Mouse (Mus musculus): ENCODE results near the gene Med25. TPM values are rescaled to one million over a fixed set of nuclear protein-coding genes. Genes with fewer than 3 reads are reported as not detected.

Med25 gene
- total and polyA plus RNA-seq, 2 experiments from 2014 or later, result 148 to 151 TPM

- WGBS, result under 1% methylated on average over 54 of the region's 54 CpGs
- Histone ChIP-seq H3K27me3 (ENCODE audit: insufficient read depth, low read length) (no peaks in the 10 kb centered on the region), H3K36me3 (ENCODE audit: insufficient read depth) (peaks cover 39% of the 10 kb centered on the region), H3K9me3 (ENCODE audit: low read length) (no peaks in the 10 kb centered on the region), H3K4me3 (ENCODE audit: low read depth, low read length) (peak within 1 kb of the TSS; percentile 66), H3K4me1 (ENCODE audit: insufficient read depth) (peaks cover 10% of the 10 kb centered on the region; the same call in 1 of the 2 replicates), H3K9ac (peak within 1 kb of the TSS; percentile 75), H3K4me2 (ENCODE audit: low read depth) (peak within 1 kb of the TSS; percentile 69), H3K27ac (ENCODE audit: low read depth, low read length) (peak within 1 kb of the TSS; percentile 98)
- ATAC-seq, result peak; percentile 89
- TF ChIP-seq CTCF (IDR thresholded peaks at IDR 0.05; ENCODE audit: low read depth), result no peak
- peak; percentile 100 for DNase-seq
These were observed 43.7 kb downstream of the Med25 start, which contains the start of the genes Akt1s1 and Tbc1d17 for GRCm38 (mm10) chr7:44848561-44849415. Gene Akt1s1, plus strand, starts transcription at chr7:44848991. Gene Tbc1d17, minus strand, starts transcription at chr7:44849079.

DNA sequence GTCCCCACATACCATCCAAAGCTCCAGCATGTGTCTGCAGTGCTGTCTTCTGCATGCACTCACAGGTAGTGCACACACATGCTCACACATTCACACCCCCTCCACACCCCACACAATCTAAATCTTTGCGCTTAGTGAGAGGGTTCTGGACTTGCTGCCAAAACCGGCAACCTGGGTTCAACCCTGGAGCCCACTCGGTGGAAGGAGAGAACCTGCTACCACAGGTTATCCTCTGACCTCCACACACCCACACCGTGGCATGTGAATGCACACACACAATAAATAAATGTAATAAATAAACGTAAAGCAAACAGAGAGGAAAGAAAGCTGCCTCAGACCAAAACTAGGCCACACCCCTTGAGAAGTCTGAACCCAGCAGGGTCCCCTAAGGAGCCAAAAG, 44.7 kb downstream of the Med25 start:
- ATAC-seq, result no peak
- H3K27ac ChIP-seq (ENCODE audit: low read depth, low read length), result no peak overlapping the region

GRCm38 (mm10) chr7:44846804-44847203, 45.7 kb downstream of the Med25 start:
- no peaks in the 10 kb centered on the region for H3K9me3 ChIP-seq (ENCODE audit: low read length)
- WGBS, result 90% methylated on average over 7 of the region's 7 CpGs
- TF ChIP-seq CTCF (IDR thresholded peaks at IDR 0.05; ENCODE audit: low read depth), result no peak
- H3K27me3 ChIP-seq (ENCODE audit: insufficient read depth, low read length), result no peaks in the 10 kb centered on the region
- ATAC-seq (no peak), DNase-seq (no peak)
- H3K4me3 ChIP-seq (ENCODE audit: low read depth, low read length), result no peak overlapping the region
- H3K4me2 ChIP-seq (ENCODE audit: low read depth), result no peak overlapping the region
- H3K36me3 ChIP-seq (ENCODE audit: insufficient read depth), result peaks cover 51% of the 10 kb centered on the region
- H3K9ac ChIP-seq, result no peak overlapping the region
- peaks cover 10% of the 10 kb centered on the region; the same call in 1 of the 2 replicates for H3K4me1 ChIP-seq (ENCODE audit: insufficient read depth)
- H3K27ac ChIP-seq (ENCODE audit: low read depth, low read length), result no peak overlapping the region

More for the DNA sequence above, 44.7 kb downstream of the Med25 start:
- DNase-seq, result no peak
- Histone ChIP-seq H3K36me3 (ENCODE audit: insufficient read depth) (peaks cover 43% of the 10 kb centered on the region), H3K4me1 (ENCODE audit: insufficient read depth) (peaks cover 10% of the 10 kb centered on the region; the same call in 1 of the 2 replicates), H3K27me3 (ENCODE audit: insufficient read depth, low read length) (no peaks in the 10 kb centered on the region), H3K4me2 (ENCODE audit: low read depth) (peak overlapping the region; percentile 65), H3K9me3 (ENCODE audit: low read length) (no peaks in the 10 kb centered on the region), H3K4me3 (ENCODE audit: low read depth, low read length) (peak overlapping the region; percentile 66), H3K9ac (peak overlapping the region; percentile 56; the same call in 1 of the 2 replicates)
- no peak for TF ChIP-seq CTCF (IDR thresholded peaks at IDR 0.05; ENCODE audit: low read depth)
- WGBS, result 85% methylated on average over 5 of the region's 5 CpGs

DNA sequence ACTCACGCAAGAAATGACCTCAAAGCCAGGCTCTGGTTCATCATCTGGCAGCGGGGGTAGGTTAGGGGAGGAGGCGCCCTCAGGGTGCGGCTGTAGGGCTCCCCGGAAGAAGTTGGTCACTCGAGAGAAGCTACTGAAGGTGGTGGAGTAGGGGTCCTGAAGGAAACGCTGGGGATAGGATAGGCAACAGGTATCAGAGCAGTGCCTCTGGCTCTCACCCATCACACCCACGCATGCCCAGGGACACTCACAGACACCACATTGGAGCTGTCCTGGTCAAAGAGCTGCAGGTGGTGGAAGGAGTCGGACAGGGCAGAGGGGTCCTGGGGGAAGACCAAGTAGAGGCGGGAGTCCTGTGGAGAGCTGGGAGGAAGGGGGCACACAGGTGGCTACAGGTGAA, 47.5 kb downstream of the Med25 start:
- no peak for TF ChIP-seq CTCF (IDR thresholded peaks at IDR 0.05; ENCODE audit: low read depth)
- no peak overlapping the region for H3K4me3 ChIP-seq (ENCODE audit: low read depth, low read length)
- peaks cover 6% of the 10 kb centered on the region; the same call in 1 of the 2 replicates for H3K4me1 ChIP-seq (ENCODE audit: insufficient read depth)
- 0 out of 2 replicates have a peak, but pooled peaks cover 7% of the 10 kb centered on the region for H3K27me3 ChIP-seq (ENCODE audit: insufficient read depth, low read length)
- DNase-seq (no peak), ATAC-seq (no peak)
- peaks cover 62% of the 10 kb centered on the region for H3K36me3 ChIP-seq (ENCODE audit: insufficient read depth)
- no peak overlapping the region for H3K27ac ChIP-seq (ENCODE audit: low read depth, low read length)
- no peak overlapping the region for H3K4me2 ChIP-seq (ENCODE audit: low read depth)
- WGBS, result 93% methylated on average over 10 of the region's 10 CpGs
- no peaks in the 10 kb centered on the region for H3K9me3 ChIP-seq (ENCODE audit: low read length)
- H3K9ac ChIP-seq, result no peak overlapping the region

- DNase-seq (no peak), ATAC-seq (no peak)
- Histone ChIP-seq H3K27ac (ENCODE audit: low read depth, low read length) (no peak overlapping the region), H3K9ac (no peak overlapping the region), H3K4me2 (ENCODE audit: low read depth) (no peak overlapping the region), H3K9me3 (ENCODE audit: low read length) (no peaks in the 10 kb centered on the region), H3K36me3 (ENCODE audit: insufficient read depth) (peaks cover 62% of the 10 kb centered on the region), H3K4me3 (ENCODE audit: low read depth, low read length) (no peak overlapping the region), H3K4me1 (ENCODE audit: insufficient read depth) (peaks cover 8% of the 10 kb centered on the region; the same call in 1 of the 2 replicates), H3K27me3 (ENCODE audit: insufficient read depth, low read length) (0 out of 2 replicates have a peak, but pooled peaks cover 8% of the 10 kb centered on the region)
- 94% methylated on average over 8 of the region's 8 CpGs for WGBS
- no peak for TF ChIP-seq CTCF (IDR thresholded peaks at IDR 0.05; ENCODE audit: low read depth)
These were observed 50.6 kb downstream of the Med25 start for GRCm38 (mm10) chr7:44841825-44842463.

- Histone ChIP-seq H3K27me3 (ENCODE audit: insufficient read depth, low read length) (0 out of 2 replicates have a peak, but pooled peaks cover 8% of the 10 kb centered on the region), H3K9ac (no peak overlapping the region), H3K9me3 (ENCODE audit: low read length) (no peaks in the 10 kb centered on the region), H3K36me3 (ENCODE audit: insufficient read depth) (peaks cover 47% of the 10 kb centered on the region), H3K4me3 (ENCODE audit: low read depth, low read length) (no peak overlapping the region), H3K4me1 (ENCODE audit: insufficient read depth) (peaks cover 8% of the 10 kb centered on the region; the same call in 1 of the 2 replicates), H3K27ac (ENCODE audit: low read depth, low read length) (no peak overlapping the region), H3K4me2 (ENCODE audit: low read depth) (peak overlapping the region; percentile 47; the same call in 1 of the 2 replicates)
- 54% methylated on average over 14 of the region's 14 CpGs for WGBS
- no peak for DNase-seq
- ATAC-seq, result no peak
- TF ChIP-seq CTCF (IDR thresholded peaks at IDR 0.05; ENCODE audit: low read depth), result no peak
These were observed 52.1 kb downstream of the Med25 start for GRCm38 (mm10) chr7:44840426-44840825.

Data from forebrain, postnatal 0 days (tissue).